Mouse (Mus musculus) liver, embryonic 16.5 days (tissue): Measurements from ENCODE around the gene Rlf. TPM values are rescaled to one million over a fixed set of nuclear protein-coding genes. Genes with fewer than 3 reads are reported as not detected.

Experiments
- ATAC-seq: fragments of 200-750 bp; cut with Nextera tagmentation; 2 replicates; pipeline ENCODE4 v1.8.0; 2017; ENCODE audit warnings: low read depth, mild to moderate bottlenecking, moderate number of reproducible peaks, moderate library complexity
- H3K27ac ChIP-seq: fragments of 300-500 bp; sonication (generic); 2 replicates; pipeline ENCODE4 v1.5.1; 2014; ENCODE audit warnings: mild to moderate bottlenecking, low read length
- H3K27me3 ChIP-seq: fragments of 300-500 bp; sonication (generic); 2 replicates; pipeline ENCODE4 v1.6.1; 2014; ENCODE audit warnings: low read depth, low read length, mixed read lengths; ENCODE audit not compliant: control insufficient read depth, insufficient read depth
- H3K36me3 ChIP-seq: fragments of 300-500 bp; sonication (generic); 2 replicates; pipeline ENCODE4 v1.6.1; 2014; ENCODE audit warnings: mild to moderate bottlenecking; ENCODE audit not compliant: control insufficient read depth, insufficient read depth
- H3K4me1 ChIP-seq: fragments of 300-500 bp; sonication (generic); 2 replicates; pipeline ENCODE4 v1.6.1; 2014; ENCODE audit warnings: low read depth, low read length, mixed read lengths; ENCODE audit not compliant: control insufficient read depth
- H3K4me2 ChIP-seq: fragments of 300-500 bp; sonication (generic); 2 replicates; pipeline ENCODE4 v1.6.1; 2014; ENCODE audit warnings: low read depth, low read length, mixed read lengths
- H3K4me3 ChIP-seq: fragments of 300-500 bp; sonication (generic); 2 replicates; pipeline ENCODE4 v1.5.1; 2014; ENCODE audit warnings: low read depth, mild to moderate bottlenecking, low read length
- H3K9ac ChIP-seq: fragments of 300-500 bp; sonication (generic); 2 replicates; pipeline ENCODE4 v1.6.1; 2014; ENCODE audit warnings: low read depth, low read length
- H3K9me3 ChIP-seq: fragments of 300-500 bp; sonication (generic); replicated peaks from 2 replicates; pipeline ENCODE4 v1.6.1; 2016; ENCODE audit warnings: low read length; ENCODE audit not compliant: control insufficient read depth
- WGBS: fragments of 180-500 bp; shearing (Covaris S2); extraction: QIAGEN DNeasy Blood & Tissue Kit; methylation state at CpG from one replicate; pipeline ENCODE4 v1.1.7; 2014; ENCODE audit not compliant: insufficient replicate concordance; 5-methylcytosine and 5-hydroxymethylcytosine counted together
- polyA plus RNA-seq: library from polyadenylated mRNA; unstranded; fragments of >200 nt; fragmentation: Nextera tagmentation; extraction: Ambion mirVana; gene quantifications from 2 replicates; pipeline ENCODE4 v1.2.1, GENCODE M21; 2015

The Rlf gene
- polyA plus RNA-seq = 11.1 and 11.2 TPM in 2 replicates

DNA sequence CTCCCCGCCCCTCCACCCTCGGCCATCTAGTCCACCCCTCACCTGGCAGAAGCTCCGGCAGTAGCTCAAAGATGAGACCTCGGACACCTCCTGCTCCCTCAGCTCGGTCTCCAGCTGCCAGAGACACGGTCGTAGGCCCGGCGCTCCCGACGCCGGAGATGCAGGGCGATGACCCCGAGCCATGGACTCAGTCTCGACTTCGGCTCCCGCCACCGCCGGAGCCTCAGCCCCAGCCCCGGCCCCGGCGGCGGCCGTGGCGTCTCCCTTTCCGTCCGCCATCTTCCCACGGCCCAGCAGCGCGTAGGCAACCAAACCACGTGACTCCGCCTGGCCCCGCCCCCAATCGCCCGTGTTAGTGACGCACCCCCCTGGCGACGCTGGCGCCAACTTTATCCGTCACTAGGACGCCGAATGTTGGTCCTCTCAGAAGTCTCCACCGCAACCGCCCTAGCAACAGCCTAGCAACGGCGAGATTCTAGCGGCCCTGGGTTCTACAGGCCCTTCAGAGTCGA is at the start of gene Rlf:
Gene Rlf, minus strand, starts transcription at position 292 of the 512 bp plus-strand sequence.
- Histone ChIP-seq H3K4me2 (peak within 1 kb of the TSS; percentile 93), H3K4me1 (peaks cover 22% of the 10 kb centered on the region), H3K9ac (peak within 1 kb of the TSS; percentile 96), H3K27me3 (no peaks in the 10 kb centered on the region; the same call in 1 of the 2 replicates), H3K36me3 (no peaks in the 10 kb centered on the region), H3K27ac (peak within 1 kb of the TSS; percentile 97), H3K4me3 (peak within 1 kb of the TSS; percentile 95), H3K9me3 (no peaks in the 10 kb centered on the region)
- WGBS = under 1% methylated on average over 47 of the region's 48 CpGs
- peak; percentile 93 for ATAC-seq

DNA sequence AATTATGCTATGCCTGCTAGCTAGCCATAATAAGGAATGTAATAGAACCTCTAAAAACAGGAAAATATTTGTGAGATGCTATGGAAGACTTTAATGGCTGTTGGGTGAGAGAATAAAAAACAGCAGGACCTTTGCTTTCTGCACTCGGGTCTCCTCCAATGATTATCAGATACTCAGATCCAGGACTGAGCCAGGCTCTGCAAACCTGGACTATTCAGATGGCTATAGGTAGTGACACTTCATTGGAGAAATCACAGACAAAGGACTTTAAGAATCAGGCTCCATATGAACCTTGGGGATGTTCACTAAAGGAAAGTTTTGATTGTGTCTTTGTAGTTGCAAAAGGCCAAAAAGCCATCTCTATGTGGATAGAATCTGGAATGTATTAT is 26.7 kb upstream of the Rlf start:
- no peaks in the 10 kb centered on the region for H3K9me3 ChIP-seq
- 69% methylated on average over 1 of the region's 1 CpGs for WGBS
- no peaks in the 10 kb centered on the region for H3K4me1 ChIP-seq
- H3K9ac ChIP-seq = no peak overlapping the region
- no peak for ATAC-seq
- no peaks in the 10 kb centered on the region for H3K27me3 ChIP-seq
- no peak overlapping the region for H3K4me2 ChIP-seq
- H3K4me3 ChIP-seq = no peak overlapping the region
- H3K27ac ChIP-seq = no peak overlapping the region
- H3K36me3 ChIP-seq = no peaks in the 10 kb centered on the region

DNA sequence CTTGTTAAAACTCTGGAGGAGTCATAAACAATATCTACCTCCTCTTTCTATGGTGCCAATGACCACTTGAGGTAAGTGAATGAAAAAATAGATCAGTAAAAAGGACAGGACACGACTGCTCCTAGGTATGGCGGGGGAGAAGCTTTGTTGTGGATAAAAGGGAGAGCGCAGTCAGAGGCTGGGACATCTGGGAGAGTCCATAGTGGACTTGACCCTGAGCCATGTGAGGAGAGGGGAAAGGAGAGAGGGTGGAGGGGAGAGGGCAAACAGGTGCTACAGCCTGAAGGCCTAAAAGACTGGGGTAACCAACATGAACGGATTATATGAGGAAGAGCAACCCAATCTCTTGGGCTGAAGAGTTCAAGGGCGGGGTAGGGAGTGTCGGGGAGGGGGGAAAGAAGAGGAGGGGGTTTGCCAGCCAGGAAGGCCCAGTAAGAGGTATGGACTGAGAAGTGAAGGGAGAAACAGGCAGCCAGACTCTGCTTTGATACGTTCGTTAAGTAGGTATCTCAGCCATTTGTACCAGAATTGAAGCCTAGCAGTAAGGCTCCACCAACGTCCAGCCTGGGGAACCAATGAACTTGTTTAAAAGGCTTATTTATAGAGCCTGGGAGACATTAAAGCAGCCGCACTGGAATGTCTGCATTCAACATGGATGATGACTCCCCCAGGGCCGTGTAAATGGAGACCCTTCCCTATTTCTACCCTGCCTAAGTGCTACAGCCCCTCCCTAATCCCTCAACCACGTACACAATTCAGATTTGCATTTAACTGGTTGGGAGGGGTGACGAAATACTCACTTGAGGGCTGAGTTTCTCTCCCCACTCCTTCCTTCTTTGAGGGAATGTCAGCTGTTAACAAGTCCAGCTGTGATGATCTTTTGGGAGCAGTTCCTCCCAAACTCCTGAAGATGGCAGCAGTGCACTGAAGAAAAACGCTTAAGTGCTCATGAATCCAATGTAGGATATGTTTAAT is 26.0 kb upstream of the Rlf start:
- Histone ChIP-seq H3K27ac (no peak overlapping the region), H3K27me3 (no peaks in the 10 kb centered on the region), H3K9me3 (no peaks in the 10 kb centered on the region), H3K4me1 (no peaks in the 10 kb centered on the region), H3K9ac (no peak overlapping the region), H3K4me3 (no peak overlapping the region), H3K36me3 (no peaks in the 10 kb centered on the region), H3K4me2 (no peak overlapping the region)
- ATAC-seq = no peak
- 37% methylated on average over 14 of the region's 14 CpGs for WGBS

DNA sequence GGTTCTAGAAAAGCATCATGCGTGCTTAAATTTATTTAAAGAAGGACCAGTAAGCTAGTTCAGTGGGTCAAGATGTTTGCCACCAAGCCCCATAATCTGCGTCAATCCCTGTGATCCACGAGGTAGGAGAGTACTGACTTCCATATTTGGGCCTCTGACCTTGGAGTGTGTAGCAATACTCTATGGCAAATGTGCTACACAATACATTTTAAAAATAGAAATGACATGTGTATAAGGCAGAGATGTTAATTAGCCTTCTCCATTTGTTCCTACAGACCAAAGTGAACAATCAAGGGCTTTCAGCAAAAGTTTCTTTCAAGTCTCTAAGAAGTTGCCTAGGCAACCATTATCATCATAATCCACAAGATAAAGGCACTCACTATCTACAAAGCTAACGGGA is 25.0 kb upstream of the Rlf start:
- 43% methylated on average over 4 of the region's 4 CpGs for WGBS
- H3K27ac ChIP-seq = no peak overlapping the region
- no peak for ATAC-seq

DNA sequence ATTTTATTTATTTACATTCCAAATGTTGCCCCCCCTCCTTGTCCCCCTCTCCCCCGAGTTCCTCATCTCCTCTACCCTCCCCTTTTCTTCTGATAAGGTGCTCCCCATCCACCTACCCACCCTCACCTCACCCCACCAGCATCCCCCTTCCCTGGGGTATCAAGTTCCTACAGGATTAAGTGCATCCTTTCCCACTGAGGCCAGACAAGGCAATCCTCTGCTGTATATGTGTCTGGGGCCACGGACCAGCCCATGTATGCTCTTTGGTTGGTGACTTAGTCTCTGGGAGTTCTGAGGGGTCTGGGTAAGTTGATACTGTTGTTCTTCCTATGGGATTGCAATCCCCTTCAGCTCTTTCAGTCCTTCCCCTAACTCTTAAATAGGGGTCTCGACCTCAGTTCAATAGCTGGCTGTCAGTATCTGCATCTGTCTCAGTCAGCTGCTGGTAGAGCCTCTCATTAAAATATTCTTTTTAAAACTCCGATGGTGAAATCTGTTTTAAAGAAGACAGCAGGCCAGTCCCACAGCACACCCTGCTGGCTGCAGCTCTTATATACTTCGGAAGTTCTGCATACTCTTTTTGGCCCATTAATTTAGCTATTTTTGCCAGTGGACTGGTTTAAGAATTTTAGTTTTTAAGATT is 17.0 kb upstream of the Rlf start:
- Histone ChIP-seq H3K4me2 (no peak overlapping the region), H3K36me3 (no peaks in the 10 kb centered on the region), H3K4me1 (no peaks in the 10 kb centered on the region), H3K9ac (no peak overlapping the region), H3K4me3 (no peak overlapping the region), H3K9me3 (no peaks in the 10 kb centered on the region), H3K27me3 (no peaks in the 10 kb centered on the region), H3K27ac (no peak overlapping the region)
- ATAC-seq = no peak
- WGBS = 10% methylated on average over 5 of the region's 5 CpGs

More for the DNA sequence above, 25.0 kb upstream of the Rlf start:
- Histone ChIP-seq H3K36me3 (no peaks in the 10 kb centered on the region), H3K9me3 (no peaks in the 10 kb centered on the region), H3K4me1 (no peaks in the 10 kb centered on the region), H3K9ac (no peak overlapping the region), H3K27me3 (no peaks in the 10 kb centered on the region), H3K4me3 (no peak overlapping the region), H3K4me2 (no peak overlapping the region)

DNA sequence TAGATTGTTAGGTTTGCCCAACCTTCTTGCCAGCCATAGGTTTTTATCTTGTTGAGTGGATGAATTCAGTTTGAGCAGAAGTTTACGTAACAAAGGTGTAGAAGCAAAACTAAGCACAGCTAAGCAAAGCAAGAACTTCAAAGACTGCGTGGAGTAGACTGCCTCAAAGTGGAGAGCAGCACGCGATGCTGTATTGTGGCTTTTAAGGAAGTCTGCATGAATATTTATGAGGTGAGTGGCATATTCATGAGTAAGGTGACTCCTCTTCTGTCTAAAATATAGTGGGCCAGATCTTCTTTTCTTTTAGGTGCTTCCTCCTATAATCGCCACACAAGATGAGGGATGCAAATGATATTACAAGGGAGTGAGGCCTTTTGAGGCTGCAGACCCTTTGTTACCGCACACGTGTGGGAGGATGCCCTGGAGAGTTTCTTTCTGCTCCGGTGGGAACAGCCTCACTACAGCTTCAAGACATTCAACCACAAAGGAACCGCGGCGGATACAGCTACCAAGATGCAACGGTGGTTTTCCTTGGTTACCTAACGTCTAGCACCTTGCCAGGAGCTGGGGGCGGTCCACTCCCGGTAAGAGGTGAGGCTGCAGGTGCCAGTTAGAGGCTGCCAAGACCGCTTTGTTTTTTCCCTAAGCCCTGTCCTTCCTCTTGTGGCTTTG is 16.2 kb upstream of the Rlf start:
- H3K4me3 ChIP-seq = no peak overlapping the region
- ATAC-seq = no peak
- no peaks in the 10 kb centered on the region for H3K9me3 ChIP-seq
- 5% methylated on average over 16 of the region's 16 CpGs for WGBS
- no peak overlapping the region for H3K27ac ChIP-seq
- no peaks in the 10 kb centered on the region for H3K4me1 ChIP-seq
- H3K36me3 ChIP-seq = no peaks in the 10 kb centered on the region
- no peak overlapping the region for H3K4me2 ChIP-seq
- no peaks in the 10 kb centered on the region for H3K27me3 ChIP-seq
- H3K9ac ChIP-seq = no peak overlapping the region

DNA sequence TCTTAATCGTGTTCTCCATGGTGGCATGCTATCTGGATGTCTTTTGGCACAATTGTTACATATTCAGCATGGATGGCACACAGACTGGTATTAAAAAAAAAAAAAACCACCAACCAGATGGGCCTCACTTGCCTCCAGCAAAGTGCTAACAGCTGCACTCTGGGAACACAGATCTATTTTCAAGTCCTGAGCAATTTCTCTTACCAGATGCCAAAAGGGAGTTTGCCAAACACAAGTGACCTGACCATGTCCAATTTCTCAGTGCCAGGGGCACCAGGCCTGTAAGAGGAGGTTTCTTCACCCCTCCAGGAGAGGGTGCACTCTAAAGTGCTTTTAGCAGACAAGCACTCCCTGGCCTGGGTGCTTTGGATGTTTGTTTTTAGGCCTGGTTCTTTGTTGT is 12.2 kb upstream of the Rlf start:
- Histone ChIP-seq H3K27me3 (no peaks in the 10 kb centered on the region), H3K4me2 (no peak overlapping the region), H3K4me3 (no peak overlapping the region), H3K9ac (no peak overlapping the region), H3K4me1 (no peaks in the 10 kb centered on the region), H3K36me3 (no peaks in the 10 kb centered on the region), H3K27ac (no peak overlapping the region), H3K9me3 (no peaks in the 10 kb centered on the region)
- WGBS = 36% methylated on average over 1 of the region's 1 CpGs
- no peak for ATAC-seq

DNA sequence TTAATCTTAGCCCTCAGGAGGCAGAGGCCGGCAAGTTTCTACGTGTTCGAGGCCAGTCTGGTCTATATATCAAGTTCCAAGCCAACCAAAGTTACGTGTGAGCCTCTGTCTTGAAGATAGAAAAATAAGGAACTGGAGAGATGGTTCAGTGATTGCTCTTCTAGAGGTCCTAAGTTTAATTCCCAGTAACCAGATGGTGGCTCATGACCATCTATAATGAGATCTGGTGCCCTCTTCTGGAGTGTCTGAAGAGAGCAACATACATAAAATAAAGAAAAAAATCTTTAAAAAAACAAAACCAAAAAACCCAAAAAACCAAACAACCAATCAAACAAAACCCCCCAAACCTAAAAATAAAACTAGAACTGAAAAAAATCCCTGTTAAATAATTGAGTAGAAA is 10.3 kb upstream of the Rlf start:
- Histone ChIP-seq H3K36me3 (no peaks in the 10 kb centered on the region), H3K27ac (no peak overlapping the region), H3K9ac (no peak overlapping the region), H3K9me3 (no peaks in the 10 kb centered on the region), H3K4me2 (no peak overlapping the region), H3K4me3 (no peak overlapping the region), H3K27me3 (no peaks in the 10 kb centered on the region), H3K4me1 (no peaks in the 10 kb centered on the region)
- WGBS = 56% methylated on average over 4 of the region's 4 CpGs
- no peak for ATAC-seq
